ENCODE assay signal across 9 mouse cellular contexts in the genomic region with DNA sequence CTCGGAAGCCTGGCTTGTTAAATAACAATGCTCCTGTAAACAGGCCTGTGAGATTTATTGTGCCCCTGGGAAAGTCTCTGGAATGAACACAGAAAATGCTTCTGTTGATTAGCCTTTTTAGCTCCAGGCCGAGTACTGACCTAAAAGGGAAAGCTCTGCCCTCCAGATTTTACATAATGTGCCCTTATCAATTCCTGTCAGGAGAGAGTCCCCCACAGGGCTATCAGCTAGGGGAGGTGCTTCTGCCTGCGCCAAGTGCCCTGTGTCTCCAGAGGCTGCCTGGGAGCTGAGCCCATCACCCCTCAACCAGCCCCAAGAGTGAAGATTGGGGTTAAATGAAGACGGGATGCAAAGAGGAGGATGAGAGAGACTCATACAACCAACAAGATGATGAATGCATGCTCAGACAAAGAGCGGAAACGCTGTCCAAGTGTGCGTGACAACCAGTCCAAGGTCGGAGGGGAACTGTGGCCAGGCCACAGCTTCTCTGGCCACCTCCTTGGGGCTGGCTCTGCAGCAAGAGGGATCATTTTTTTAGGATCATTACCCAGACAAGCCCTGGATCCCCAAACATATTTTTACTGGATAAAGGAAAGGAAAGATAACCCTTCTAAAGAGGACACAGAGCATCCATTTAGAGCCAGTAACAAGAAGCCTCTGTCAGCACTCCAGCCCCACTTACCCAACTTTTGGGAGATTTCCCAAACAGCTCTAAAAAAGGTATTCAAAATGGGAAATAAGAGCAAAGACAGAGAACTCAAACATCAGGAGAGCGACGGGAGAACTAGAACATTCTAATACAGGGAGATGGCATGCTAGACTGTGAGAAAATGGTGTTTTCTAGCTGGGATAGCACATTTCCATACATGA.
DNase-seq lines count a peak whose midpoint lies in the region; ATAC-seq lines count a peak whose summit lies in the region.
"Had no signal": no experiment of that assay in that cellular context is flagged by ENCODE, and none has a peak within 500 bp of the region (broad histone marks: within the 10 kb centered on the region; RNA-seq: fewer than 3 reads in every experiment).

No protein-coding gene starts in this region.

- no peak for ATAC-seq in limb, embryonic 12.5 days (ENCODE audit: insufficient number of reproducible peaks, insufficient read depth, low FRiP score, low TSS enrichment, low read depth)

- H3K4me2 ChIP-seq in limb, embryonic 12.5 days: peak overlapping the region; percentile 15; the same call in 1 of the 2 replicates

- H3K4me3 ChIP-seq in limb, embryonic 12.5 days (replicated peaks): no peak overlapping the region
- H3K4me3 ChIP-seq: megakaryocyte, embryonic 14.5 days had no signal

- H3K27me3 ChIP-seq in limb, embryonic 12.5 days: no peaks in the 10 kb centered on the region

- peak; percentile 20 for DNase-seq in cerebellum, adult 9-10 months
- DNase-seq in cerebellum, adult 8-10 months: no peak
- peak; percentile 40 to 53 for DNase-seq in adrenal gland, postnatal 36 days
- DNase-seq in heart, postnatal 25 days (ENCODE audit: low spot score): peak; percentile 57
- peak; percentile 25 for DNase-seq in ovary, postnatal 36 days (ENCODE audit: low spot score)
- DNase-seq in spleen, adult 12 weeks (ENCODE audit: low spot score): no peak
- DNase-seq in spleen, adult 18-20 months: no peak

- no peak overlapping the region for H3K9ac ChIP-seq in limb, embryonic 12.5 days (replicated peaks)

- H3K36me3 ChIP-seq in limb, embryonic 12.5 days: no peaks in the 10 kb centered on the region

- H3K4me1 ChIP-seq in limb, embryonic 12.5 days (replicated peaks): peaks cover 64% of the 10 kb centered on the region

- H3K9me3 ChIP-seq in limb, embryonic 12.5 days: no peaks in the 10 kb centered on the region
- H3K9me3 ChIP-seq: megakaryocyte, embryonic 14.5 days had no signal

- intact Hi-C loops in heart, postnatal 25 days (cut with DNase I): no loop called here

- H3K27ac ChIP-seq in limb, embryonic 12.5 days: 0 out of 2 replicates have a peak overlapping the region, but pooled peaks have one; percentile 59

- WGBS in limb, embryonic 12.5 days: 39% methylated on average over 10 of the region's 10 CpGs

Comparison
In these comparisons a context has a peak if more than half of its experiments do, and no peak if none do; other contexts are left out.
1. DNase-seq: peak in cerebellum, adult 9-10 months (single experiment), adrenal gland, postnatal 36 days (2 of 2), heart, postnatal 25 days (single experiment) and ovary, postnatal 36 days (single experiment); none in cerebellum, adult 8-10 months (single experiment), spleen, adult 12 weeks (single experiment) and spleen, adult 18-20 months (0 of 2).